Mouse (Mus musculus) spleen, adult 2 months (tissue): ENCODE measurements around the gene Tssc4.

Source experiments
- CTCF ChIP-seq: fragments of 200-500 bp; IDR thresholded peaks from 2 replicates; pipeline ENCODE4 v1.5.1; 2011; ENCODE audit warnings: mild to moderate bottlenecking, inconsistent platforms; ENCODE audit not compliant: insufficient read depth, insufficient read length, insufficient replicate concordance; ENCODE audit errors: extremely low read depth
- POLR2A ChIP-seq: fragments of 200-500 bp; IDR thresholded peaks from 2 replicates; pipeline ENCODE4 v1.6.1; 2011; ENCODE audit warnings: low read depth, low read length, inconsistent platforms

GRCm38 (mm10) chr7:143111719-143112118 lies 42.7 kb downstream of the Tssc4 start:
- TF ChIP-seq CTCF (no peak), POLR2A (no peak)
